Mouse (Mus musculus) embryonic facial prominence, embryonic 13.5 days (tissue): ENCODE results near the gene Gcgr. TPM values are rescaled to one million over a fixed set of nuclear protein-coding genes. Genes with fewer than 3 reads are reported as not detected.
"Not testable (repeated sequence)": the region's sequence is repeated elsewhere in the genome, so short reads cannot be mapped to it uniquely, and the experiment has no call there.

ENCODE experiments used
- ATAC-seq: fragments of 200-750 bp; cut with Nextera tagmentation; 2 replicates; pipeline ENCODE4 v1.8.0; 2017; ENCODE audit warnings: low read depth; ENCODE audit not compliant: insufficient number of reproducible peaks, insufficient read depth, low FRiP score, low TSS enrichment
- H3K27ac ChIP-seq: fragments of 300-500 bp; sonication (generic); 2 replicates; pipeline ENCODE4 v1.5.1; 2015; ENCODE audit warnings: moderate library complexity, mild to moderate bottlenecking, inconsistent platforms
- H3K27me3 ChIP-seq: fragments of 300-500 bp; sonication (generic); 2 replicates; pipeline ENCODE4 v1.6.1; 2015; ENCODE audit warnings: mild to moderate bottlenecking, inconsistent platforms
- H3K36me3 ChIP-seq: fragments of 300-500 bp; sonication (generic); 2 replicates; pipeline ENCODE4 v1.6.1; 2015; ENCODE audit warnings: mild to moderate bottlenecking, inconsistent platforms
- H3K4me1 ChIP-seq: fragments of 300-500 bp; sonication (generic); 2 replicates; pipeline ENCODE4 v1.6.1; 2015; ENCODE audit warnings: inconsistent platforms
- H3K4me2 ChIP-seq: fragments of 300-500 bp; sonication (generic); 2 replicates; pipeline ENCODE4 v1.6.1; 2015; ENCODE audit warnings: moderate library complexity, mild to moderate bottlenecking, inconsistent platforms
- H3K4me3 ChIP-seq: fragments of 300-500 bp; sonication (generic); 2 replicates; pipeline ENCODE4 v1.5.1; 2015; ENCODE audit warnings: mild to moderate bottlenecking, inconsistent platforms
- H3K9ac ChIP-seq: fragments of 300-500 bp; sonication (generic); 2 replicates; pipeline ENCODE4 v1.6.1; 2015; ENCODE audit warnings: mild to moderate bottlenecking, inconsistent platforms
- H3K9me3 ChIP-seq: fragments of 300-500 bp; sonication (generic); 2 replicates; pipeline ENCODE4 v1.6.1; 2016; ENCODE audit warnings: inconsistent platforms
- WGBS: fragments of 180-500 bp; shearing (Covaris S2); methylation state at CpG from one replicate; pipeline ENCODE4 v1.1.7; 2015; ENCODE audit warnings: mixed read lengths; 5-methylcytosine and 5-hydroxymethylcytosine counted together
- polyA plus RNA-seq: library from polyadenylated mRNA; unstranded; fragments of >200 nt; fragmentation: Nextera tagmentation; extraction: Ambion mirVana; gene quantifications from 2 replicates; pipeline ENCODE4 v1.2.1, GENCODE M21; 2015

Gcgr gene
- polyA plus RNA-seq, 1 experiment from 2014 or later = 1.3 TPM

GRCm38 (mm10) chr11:120554834-120555233, 24.3 kb downstream of the Gcgr start:
- Histone ChIP-seq H3K27me3 (no peaks in the 10 kb centered on the region), H3K4me3 (no peak overlapping the region), H3K36me3 (peaks cover 19% of the 10 kb centered on the region), H3K4me2 (no peak overlapping the region), H3K9ac (peak overlapping the region; percentile 21; the same call in 1 of the 2 replicates), H3K9me3 (no peaks in the 10 kb centered on the region; the same call in 1 of the 2 replicates), H3K27ac (no peak overlapping the region), H3K4me1 (peaks cover 11% of the 10 kb centered on the region)
- no peak for ATAC-seq
- 73% methylated on average over 7 of the region's 7 CpGs for WGBS

- Histone ChIP-seq H3K4me2 (no peak overlapping the region), H3K4me3 (no peak overlapping the region), H3K4me1 (peaks cover 7% of the 10 kb centered on the region), H3K36me3 (peaks cover 23% of the 10 kb centered on the region), H3K27ac (no peak overlapping the region), H3K9me3 (no peaks in the 10 kb centered on the region; the same call in 1 of the 2 replicates), H3K27me3 (no peaks in the 10 kb centered on the region), H3K9ac (peak overlapping the region; percentile 21; the same call in 1 of the 2 replicates)
- no peak for ATAC-seq
- WGBS = 72% methylated on average over 2 of the region's 2 CpGs
These were observed 24.8 kb downstream of the Gcgr start for GRCm38 (mm10) chr11:120555260-120555659.

- not testable (repeated sequence) for H3K27me3 ChIP-seq, H3K4me1 ChIP-seq, H3K27ac ChIP-seq, ATAC-seq, H3K4me3 ChIP-seq, H3K4me2 ChIP-seq, H3K9me3 ChIP-seq, H3K9ac ChIP-seq
- WGBS = 86% methylated on average over 6 of the region's 6 CpGs
- peaks cover 59% of the 10 kb centered on the region for H3K36me3 ChIP-seq
These were observed 28.3 kb downstream of the Gcgr start for GRCm38 (mm10) chr11:120558843-120559242.

- Histone ChIP-seq H3K36me3 (peaks cover 82% of the 10 kb centered on the region), H3K27me3 (no peaks in the 10 kb centered on the region), H3K27ac (no peak overlapping the region), H3K4me1 (no peaks in the 10 kb centered on the region), H3K9ac (no peak overlapping the region), H3K4me2 (no peak overlapping the region), H3K9me3 (no peaks in the 10 kb centered on the region; the same call in 1 of the 2 replicates), H3K4me3 (no peak overlapping the region)
- no peak for ATAC-seq
- WGBS = 93% methylated on average over 13 of the region's 13 CpGs
These were observed 30.6 kb downstream of the Gcgr start for GRCm38 (mm10) chr11:120560952-120561728.

- Histone ChIP-seq H3K36me3 (peaks cover 94% of the 10 kb centered on the region), H3K4me3 (no peak overlapping the region), H3K27ac (no peak overlapping the region), H3K4me1 (peaks cover 7% of the 10 kb centered on the region; the same call in 1 of the 2 replicates), H3K4me2 (no peak overlapping the region), H3K9ac (no peak overlapping the region), H3K9me3 (no peaks in the 10 kb centered on the region), H3K27me3 (no peaks in the 10 kb centered on the region)
- 97% methylated on average over 13 of the region's 13 CpGs for WGBS
- no peak for ATAC-seq
These were observed 32.5 kb downstream of the Gcgr start for GRCm38 (mm10) chr11:120562949-120563348.

GRCm38 (mm10) chr11:120565114-120565513, 34.6 kb downstream of the Gcgr start:
- ATAC-seq = no peak
- H3K27me3 ChIP-seq = no peaks in the 10 kb centered on the region
- no peak overlapping the region for H3K4me2 ChIP-seq

GRCm38 (mm10) chr11:120568324-120568723, 37.8 kb downstream of the Gcgr start:
- H3K4me1 ChIP-seq = peaks cover 31% of the 10 kb centered on the region
- no peaks in the 10 kb centered on the region for H3K27me3 ChIP-seq
- ATAC-seq = no peak
- H3K9ac ChIP-seq = peak overlapping the region; percentile 16; the same call in 1 of the 2 replicates
- H3K9me3 ChIP-seq = no peaks in the 10 kb centered on the region
- no peak overlapping the region for H3K4me2 ChIP-seq
- H3K36me3 ChIP-seq = peaks cover 78% of the 10 kb centered on the region
- no peak overlapping the region for H3K27ac ChIP-seq
- no peak overlapping the region for H3K4me3 ChIP-seq
- 92% methylated on average over 6 of the region's 6 CpGs for WGBS

More at GRCm38 (mm10) chr11:120565114-120565513, 34.6 kb downstream of the Gcgr start:
- H3K4me3 ChIP-seq = no peak overlapping the region
- no peak overlapping the region for H3K9ac ChIP-seq
- H3K4me1 ChIP-seq = peaks cover 16% of the 10 kb centered on the region
- no peaks in the 10 kb centered on the region for H3K9me3 ChIP-seq
- WGBS = 87% methylated on average over 9 of the region's 9 CpGs
- peaks cover 95% of the 10 kb centered on the region for H3K36me3 ChIP-seq
- H3K27ac ChIP-seq = no peak overlapping the region

- 75% methylated on average over 3 of the region's 3 CpGs for WGBS
- no peaks in the 10 kb centered on the region for H3K9me3 ChIP-seq
- H3K4me1 ChIP-seq = peaks cover 39% of the 10 kb centered on the region
- no peaks in the 10 kb centered on the region for H3K27me3 ChIP-seq
- peak overlapping the region; percentile 98 for H3K9ac ChIP-seq
- H3K27ac ChIP-seq = no peak overlapping the region
- ATAC-seq = no peak
- peak overlapping the region; percentile 91 for H3K4me2 ChIP-seq
- H3K4me3 ChIP-seq = peak overlapping the region; percentile 98
- H3K36me3 ChIP-seq = peaks cover 50% of the 10 kb centered on the region
These were observed 40.6 kb downstream of the Gcgr start for GRCm38 (mm10) chr11:120571122-120571521.

GRCm38 (mm10) chr11:120571754-120572416, 41.4 kb downstream of the Gcgr start:
- ATAC-seq = no peak
- H3K27me3 ChIP-seq = no peaks in the 10 kb centered on the region
- peaks cover 37% of the 10 kb centered on the region for H3K4me1 ChIP-seq
- H3K4me3 ChIP-seq = peak overlapping the region; percentile 98
- 10% methylated on average over 11 of the region's 11 CpGs for WGBS
- peaks cover 51% of the 10 kb centered on the region for H3K36me3 ChIP-seq
- no peaks in the 10 kb centered on the region for H3K9me3 ChIP-seq
- H3K4me2 ChIP-seq = peak overlapping the region; percentile 91
- peak overlapping the region; percentile 98 for H3K9ac ChIP-seq
- peak overlapping the region; percentile 96 for H3K27ac ChIP-seq

GRCm38 (mm10) chr11:120572417-120572751, 41.9 kb downstream of the Gcgr start:
- peak overlapping the region; percentile 98 for H3K9ac ChIP-seq

GRCm38 (mm10) chr11:120572752-120573584, 42.5 kb downstream of the Gcgr start, which contains the start of gene P4hb:
P4hb (minus strand) TSS chr11:120573253.
- Histone ChIP-seq H3K9me3 (no peaks in the 10 kb centered on the region), H3K36me3 (peaks cover 51% of the 10 kb centered on the region), H3K4me1 (peaks cover 32% of the 10 kb centered on the region), H3K4me3 (peak within 1 kb of the TSS; percentile 98), H3K27ac (peak within 1 kb of the TSS; percentile 96), H3K4me2 (peak within 1 kb of the TSS; percentile 91), H3K27me3 (no peaks in the 10 kb centered on the region), H3K9ac (peak within 1 kb of the TSS; percentile 98)
- peak; percentile 94 for ATAC-seq
- under 1% methylated on average over 94 of the region's 94 CpGs for WGBS

More at GRCm38 (mm10) chr11:120572417-120572751, 41.9 kb downstream of the Gcgr start:
- WGBS = under 1% methylated on average over 24 of the region's 24 CpGs
- Histone ChIP-seq H3K4me3 (peak overlapping the region; percentile 98), H3K27me3 (no peaks in the 10 kb centered on the region), H3K36me3 (peaks cover 51% of the 10 kb centered on the region), H3K9me3 (no peaks in the 10 kb centered on the region), H3K4me1 (peaks cover 36% of the 10 kb centered on the region), H3K4me2 (peak overlapping the region; percentile 91), H3K27ac (peak overlapping the region; percentile 96)
- ATAC-seq = peak; percentile 28
